Mouse (Mus musculus) olfactory bulb, adult 2 months (tissue): Measurements from ENCODE around the gene Amot.

Experiments used
- CTCF ChIP-seq: fragments of 200-500 bp; IDR thresholded peaks from 2 replicates; pipeline ENCODE4 v1.5.1; 2012; ENCODE audit warnings: low read depth, mild to moderate bottlenecking, low read length, moderate library complexity; ENCODE audit not compliant: insufficient read depth
- POLR2A ChIP-seq: fragments of 200-500 bp; IDR thresholded peaks from 2 replicates; pipeline ENCODE4 v1.6.1; 2012; ENCODE audit warnings: mild to moderate bottlenecking, low read depth, low read length, moderate library complexity; ENCODE audit not compliant: insufficient read depth

DNA sequence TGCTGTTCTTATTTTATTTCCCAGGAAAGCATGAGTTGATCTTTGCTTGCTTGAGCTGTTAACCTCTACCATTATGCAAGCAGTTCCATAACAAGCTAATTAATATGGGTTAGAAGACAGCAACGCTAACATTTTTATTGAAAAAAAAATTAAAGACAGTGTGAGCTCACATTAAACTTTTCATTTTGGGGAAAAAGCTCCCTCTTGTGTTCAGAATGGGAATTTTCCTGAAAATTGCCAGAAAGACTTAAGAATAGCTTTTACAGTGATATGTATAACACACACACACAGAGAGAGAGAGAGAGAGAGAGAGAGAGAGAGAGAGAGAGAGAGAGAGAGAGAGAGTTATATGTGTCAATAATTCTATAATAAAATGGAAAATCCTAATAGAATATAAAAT is 105.7 kb downstream of the Amot start:
- TF ChIP-seq POLR2A = no peak
- TF ChIP-seq CTCF = no peak
